Mouse (Mus musculus): ENCODE results near the gene Cdk19.
"Not testable (repeated sequence)": the region's sequence is repeated elsewhere in the genome, so short reads cannot be mapped to it uniquely, and the experiment has no call there.

Gene Cdk19

DNA sequence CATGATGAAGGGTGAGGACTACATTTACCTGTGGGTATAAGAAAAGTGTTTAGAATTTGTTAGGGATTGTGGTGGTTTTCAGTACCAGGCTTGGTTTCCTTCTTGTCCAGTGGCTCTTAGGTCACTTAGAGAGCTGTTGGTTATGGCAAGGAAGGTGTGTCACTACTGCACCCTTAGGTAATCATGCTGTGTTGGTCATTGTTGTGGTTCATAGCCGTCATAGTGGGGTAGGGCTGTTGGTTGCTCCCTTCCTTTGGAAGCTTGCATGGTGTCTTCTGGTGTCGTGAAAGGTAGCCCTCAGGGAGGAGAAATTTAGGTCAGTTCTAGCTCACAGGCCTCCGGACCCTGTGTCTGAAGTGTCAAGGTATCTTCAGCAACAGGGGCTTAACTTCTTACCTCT is 46.0 kb downstream of the Cdk19 start:
- DNase-seq (ENCODE audit: low spot score in 2 of 2): no peak

DNA sequence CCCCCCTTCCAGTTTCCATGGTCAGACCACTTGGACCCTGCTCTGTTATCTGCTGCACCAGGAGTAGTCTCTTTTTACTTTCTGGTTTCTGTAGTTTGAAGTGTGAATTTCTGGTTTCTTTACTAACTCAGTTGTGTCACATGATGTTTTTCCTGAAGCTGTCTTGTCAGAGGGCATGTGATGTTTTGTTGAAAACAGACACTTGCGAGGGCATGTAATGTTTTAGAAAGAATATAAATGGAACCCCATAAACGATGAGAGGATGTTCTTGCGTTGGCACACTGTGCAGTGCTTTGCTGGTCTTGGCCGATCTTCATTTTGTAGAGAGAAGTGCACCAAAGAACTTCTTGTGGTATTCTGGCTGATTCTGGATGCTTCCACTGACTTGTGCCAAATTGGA is 46.8 kb downstream of the Cdk19 start:
- DNase-seq (ENCODE audit: low spot score in 2 of 2): no peak

DNA sequence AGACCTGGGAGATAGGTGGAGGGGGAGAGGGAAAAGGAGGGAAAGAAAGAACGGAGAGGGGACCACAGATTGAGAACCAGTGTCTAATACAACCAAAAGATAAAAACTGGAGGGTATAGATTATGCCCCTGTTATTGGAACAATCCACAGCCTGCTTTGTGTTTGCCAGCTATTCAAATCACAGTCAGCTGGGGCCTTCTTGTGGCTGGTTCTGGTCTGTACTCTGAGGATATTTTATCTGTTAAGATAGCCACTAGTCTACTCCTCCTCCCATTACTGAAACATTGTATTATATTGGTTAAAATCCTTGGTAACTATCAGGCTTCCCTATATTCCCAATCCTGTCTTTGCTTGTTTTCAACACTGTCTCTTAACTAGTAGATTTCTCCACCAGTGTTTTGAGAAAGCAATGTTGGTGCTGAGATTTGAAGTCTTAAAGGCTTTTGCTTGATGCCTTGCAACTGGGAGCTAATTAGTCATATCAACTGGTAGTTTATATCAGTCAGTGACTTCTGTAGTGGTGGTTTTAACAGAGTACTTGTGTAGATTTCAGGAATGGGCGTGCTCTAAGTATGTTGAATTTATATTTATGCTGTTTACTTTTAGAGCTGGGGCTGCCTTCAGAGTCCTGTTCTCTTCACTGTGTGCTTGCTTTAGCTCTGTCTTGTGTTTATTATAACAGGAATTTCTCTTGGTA is 54.2 kb downstream of the Cdk19 start:
- DNase-seq (ENCODE audit: low spot score in 2 of 2): no peak

DNA sequence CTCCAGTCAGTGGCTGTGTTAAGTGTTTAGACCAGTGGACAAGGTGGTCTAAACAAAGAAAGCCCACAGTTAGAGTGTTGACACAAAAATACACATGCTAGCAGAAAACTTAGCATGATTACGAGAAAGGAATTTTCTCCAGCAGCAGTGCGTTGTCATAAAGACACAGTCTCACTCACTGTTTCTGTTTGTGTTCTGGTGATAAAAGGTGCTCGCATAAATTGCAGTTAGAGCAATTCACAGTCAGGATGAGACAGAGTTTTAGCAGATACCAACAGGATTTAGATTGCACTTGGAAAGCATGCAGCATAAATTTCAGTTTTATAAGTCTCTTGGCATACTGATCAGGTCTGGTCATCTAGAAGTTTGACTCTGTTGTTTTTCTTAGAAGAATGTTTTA is 59.5 kb downstream of the Cdk19 start:
- no peak for DNase-seq (ENCODE audit: low spot score in 2 of 2)

DNA sequence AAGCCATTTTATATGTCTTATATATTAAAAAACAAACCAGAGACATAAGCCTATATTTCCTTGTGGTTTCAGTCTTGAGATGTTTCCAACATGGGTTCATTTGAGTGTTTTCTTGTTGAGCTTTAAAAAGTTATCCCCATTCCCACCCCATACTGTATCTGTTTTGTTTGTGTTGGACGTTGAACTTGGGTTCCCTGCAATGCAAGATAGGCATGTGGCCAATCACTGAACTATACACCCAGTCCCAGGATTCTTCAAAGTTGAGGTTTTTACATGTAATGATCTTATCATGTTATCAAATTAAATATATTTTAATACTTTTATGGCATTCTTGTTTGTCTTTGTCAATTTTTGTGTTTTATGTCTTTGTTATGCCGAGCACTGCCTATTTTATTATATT is 60.0 kb downstream of the Cdk19 start:
- DNase-seq (ENCODE audit: low spot score in 2 of 2): no peak

DNA sequence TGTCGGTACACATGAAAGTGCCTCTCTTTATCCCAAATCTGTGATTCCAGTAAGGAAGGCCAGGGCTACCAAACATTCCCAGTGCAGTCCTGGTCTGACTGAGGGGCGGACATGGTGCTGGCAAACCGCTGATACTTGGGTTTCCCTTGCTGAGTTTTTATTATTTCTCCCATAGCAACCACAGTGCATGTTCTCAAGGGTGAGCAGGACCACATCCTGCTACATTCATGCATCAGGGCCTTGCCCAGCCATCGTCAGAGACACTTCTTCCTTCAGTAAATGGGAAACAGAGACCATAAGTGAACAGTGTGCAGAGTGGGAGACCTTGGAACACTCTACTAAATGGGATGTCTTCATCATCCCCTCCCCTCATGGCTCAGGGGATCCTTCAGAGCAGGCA is 60.9 kb downstream of the Cdk19 start:
- no peak for DNase-seq (ENCODE audit: low spot score in 2 of 2)

DNA sequence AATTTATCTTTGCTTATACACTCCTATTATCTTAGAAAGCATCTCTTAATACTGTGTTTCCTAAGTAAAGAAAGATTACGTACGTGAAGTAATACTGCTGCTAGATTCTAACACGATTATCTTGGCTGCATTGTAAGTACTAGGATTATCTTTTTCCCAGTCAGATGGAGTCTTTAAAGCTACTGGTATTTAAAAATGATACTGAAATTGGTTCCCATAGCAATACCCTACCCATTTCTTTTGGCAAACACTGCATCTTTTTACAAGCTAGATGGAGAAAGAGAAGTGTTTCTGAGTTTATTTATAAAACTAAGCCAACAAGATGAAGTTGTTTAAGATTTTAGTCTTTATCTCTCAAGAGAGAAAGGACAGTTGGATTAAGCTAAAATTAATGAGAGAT is 67.3 kb downstream of the Cdk19 start:
- no peak for DNase-seq (ENCODE audit: low spot score in 2 of 2)

DNA sequence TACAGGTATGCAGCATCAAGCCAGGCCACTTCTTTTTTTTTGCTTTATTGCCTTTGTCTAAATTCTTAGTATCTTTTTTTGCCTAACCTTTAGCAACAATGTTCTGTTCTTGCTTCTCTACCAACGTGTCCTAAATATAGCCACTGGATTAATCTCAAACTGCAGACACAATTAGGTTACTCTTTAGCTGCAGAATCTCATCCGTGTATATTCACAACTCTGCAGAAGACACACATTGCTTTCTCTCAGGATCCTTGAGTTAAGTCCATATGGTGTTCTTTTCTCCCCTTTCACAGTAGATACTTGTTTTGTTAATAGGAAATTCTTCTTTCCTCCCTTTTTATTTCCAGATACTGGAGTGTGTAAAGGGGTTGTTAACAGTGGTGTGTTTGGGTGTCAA is 70.0 kb downstream of the Cdk19 start:
- no peak for DNase-seq (ENCODE audit: low spot score in 2 of 2)

DNA sequence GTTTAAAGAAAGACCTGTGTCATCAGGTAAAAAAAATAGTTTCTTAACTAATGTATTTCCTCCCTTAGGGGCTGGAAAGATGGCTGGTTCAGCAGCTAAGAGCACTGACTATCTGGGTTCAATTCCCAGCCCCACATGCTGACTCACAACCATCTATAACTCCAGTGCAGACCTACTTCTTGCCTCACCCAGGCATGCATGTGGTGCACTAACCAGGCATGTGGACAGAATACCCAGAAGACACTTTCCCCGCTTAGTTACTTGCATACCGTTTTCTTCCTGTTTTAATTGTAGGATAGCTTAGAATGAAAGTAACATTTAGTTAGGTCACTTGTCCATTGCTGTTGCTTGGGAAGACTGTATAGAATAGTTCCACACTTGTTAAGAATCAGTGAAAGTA is 72.0 kb downstream of the Cdk19 start:
- DNase-seq (ENCODE audit: low spot score in 2 of 2): no peak

DNA sequence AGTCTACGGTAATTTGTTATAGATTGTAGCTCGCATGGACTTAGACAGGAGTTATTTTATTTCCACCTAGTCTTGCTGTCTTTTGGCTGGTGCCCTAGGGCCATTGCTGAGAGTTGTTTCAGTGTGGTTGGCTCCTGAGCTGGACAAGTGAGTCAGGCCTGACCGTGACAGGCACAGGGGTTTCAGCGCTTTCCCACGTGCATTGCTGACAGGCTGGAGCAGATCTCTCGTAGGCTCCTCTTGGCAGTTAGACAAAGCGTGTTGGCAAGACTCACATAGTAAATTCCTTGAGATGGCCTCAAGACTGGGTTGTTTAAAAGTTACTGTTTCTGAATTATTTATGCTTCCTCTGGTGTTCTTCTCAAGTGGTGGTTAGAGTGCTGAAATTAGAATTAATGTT is 77.6 kb downstream of the Cdk19 start:
- DNase-seq (ENCODE audit: low spot score in 2 of 2): peak; percentile 77 to 85

DNA sequence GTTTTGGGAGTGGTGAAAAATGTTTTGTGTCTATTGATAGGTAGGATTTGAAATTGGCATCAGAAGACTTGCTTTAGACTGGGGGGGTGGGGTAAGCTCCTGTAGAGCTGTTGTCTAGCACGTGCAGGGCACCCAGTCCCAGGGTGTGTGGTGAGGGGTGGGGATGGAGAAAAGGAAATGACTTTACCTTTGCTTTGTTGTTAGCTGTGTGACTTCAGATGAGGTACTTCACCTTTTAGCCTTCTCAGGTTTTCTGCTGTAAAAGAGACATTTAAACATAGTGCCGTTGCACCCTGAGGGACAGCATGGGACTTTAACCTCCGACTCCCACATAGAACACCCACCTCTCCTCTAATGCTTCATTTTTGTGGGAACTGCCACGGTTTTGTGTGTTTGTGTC is 80.5 kb downstream of the Cdk19 start:
- no peak for DNase-seq (ENCODE audit: low spot score in 2 of 2)

DNA sequence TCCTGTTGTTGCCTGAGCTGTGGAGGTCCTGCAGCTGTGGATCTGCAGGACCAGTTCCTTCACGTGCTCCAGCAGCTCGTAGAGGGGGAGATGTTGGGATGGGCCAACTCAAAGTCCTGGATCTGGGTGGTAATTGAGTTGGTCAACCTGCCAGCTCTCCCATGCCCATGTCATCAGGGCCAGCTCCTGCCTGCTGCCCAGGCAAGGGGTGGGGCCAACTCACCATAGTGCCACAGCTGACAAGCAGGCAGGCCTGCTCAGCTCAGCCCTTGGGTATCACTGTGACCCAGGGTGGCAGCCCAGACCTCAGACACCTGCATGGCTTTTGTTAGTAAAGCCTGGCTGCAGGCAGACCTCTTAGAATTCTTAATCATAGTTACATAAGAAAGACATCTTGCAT is 81.3 kb downstream of the Cdk19 start:
- no peak for DNase-seq (ENCODE audit: low spot score in 2 of 2)

DNA sequence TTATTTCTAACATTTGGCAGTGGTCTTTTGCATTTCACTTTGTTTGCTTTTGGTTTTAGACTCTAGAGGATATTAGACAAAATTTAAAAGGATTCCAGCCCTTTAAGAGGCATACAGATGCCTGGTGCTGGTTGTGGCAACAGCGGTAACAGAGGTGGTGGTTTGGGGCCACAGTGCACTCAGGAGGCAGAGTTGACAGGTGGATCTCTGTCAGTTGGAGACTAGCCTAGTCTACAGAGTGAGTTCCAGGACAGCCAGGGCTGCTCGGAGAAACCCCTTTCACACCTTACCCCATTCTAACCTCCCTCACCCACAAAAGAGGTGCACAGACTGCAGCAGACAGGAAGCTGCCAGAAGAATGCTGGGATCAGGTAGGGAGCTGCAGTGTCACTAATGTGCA is 82.4 kb downstream of the Cdk19 start:
- no peak for DNase-seq (ENCODE audit: low spot score in 2 of 2)

DNA sequence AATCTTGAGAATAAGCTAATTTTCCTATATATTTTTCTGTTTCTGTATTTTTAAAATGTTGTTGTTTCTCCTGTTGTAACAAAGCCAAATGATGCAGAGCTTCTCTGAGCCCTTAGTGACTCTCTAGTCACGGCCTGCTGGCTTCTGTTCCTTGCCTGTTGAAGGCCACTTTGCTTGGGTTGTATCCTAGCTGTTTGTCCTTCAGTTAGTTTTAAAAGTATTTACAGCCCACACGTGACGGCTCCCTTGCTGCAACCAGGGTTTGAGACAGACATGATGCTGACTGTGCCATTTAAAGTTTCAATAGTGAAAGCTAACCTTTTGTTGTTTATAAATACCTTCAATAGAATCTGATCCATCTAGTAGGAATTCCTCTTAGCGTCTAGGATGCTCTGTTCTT is 83.3 kb downstream of the Cdk19 start:
- DNase-seq (ENCODE audit: low spot score in 2 of 2): no peak

DNA sequence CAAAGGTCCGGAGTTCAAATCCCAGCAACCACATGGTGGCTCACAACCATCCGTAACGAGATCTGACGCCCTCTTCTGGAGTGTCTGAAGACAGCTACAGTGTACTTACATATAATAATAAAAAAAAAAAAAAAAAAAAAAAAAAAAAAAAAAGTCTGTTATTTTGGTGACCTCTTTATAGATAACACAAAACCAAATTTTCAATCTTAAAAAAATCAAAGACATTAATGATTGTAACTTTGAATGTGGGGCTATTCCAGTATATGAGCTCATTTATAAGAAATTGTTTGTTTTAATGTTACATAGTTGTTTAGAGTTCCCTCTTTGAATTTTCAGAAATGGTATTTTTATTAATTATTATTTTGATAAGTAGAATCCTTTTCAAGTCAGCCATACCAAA is 85.1 kb downstream of the Cdk19 start:
- not testable (repeated sequence) for DNase-seq (ENCODE audit: low spot score in 2 of 2)

DNA sequence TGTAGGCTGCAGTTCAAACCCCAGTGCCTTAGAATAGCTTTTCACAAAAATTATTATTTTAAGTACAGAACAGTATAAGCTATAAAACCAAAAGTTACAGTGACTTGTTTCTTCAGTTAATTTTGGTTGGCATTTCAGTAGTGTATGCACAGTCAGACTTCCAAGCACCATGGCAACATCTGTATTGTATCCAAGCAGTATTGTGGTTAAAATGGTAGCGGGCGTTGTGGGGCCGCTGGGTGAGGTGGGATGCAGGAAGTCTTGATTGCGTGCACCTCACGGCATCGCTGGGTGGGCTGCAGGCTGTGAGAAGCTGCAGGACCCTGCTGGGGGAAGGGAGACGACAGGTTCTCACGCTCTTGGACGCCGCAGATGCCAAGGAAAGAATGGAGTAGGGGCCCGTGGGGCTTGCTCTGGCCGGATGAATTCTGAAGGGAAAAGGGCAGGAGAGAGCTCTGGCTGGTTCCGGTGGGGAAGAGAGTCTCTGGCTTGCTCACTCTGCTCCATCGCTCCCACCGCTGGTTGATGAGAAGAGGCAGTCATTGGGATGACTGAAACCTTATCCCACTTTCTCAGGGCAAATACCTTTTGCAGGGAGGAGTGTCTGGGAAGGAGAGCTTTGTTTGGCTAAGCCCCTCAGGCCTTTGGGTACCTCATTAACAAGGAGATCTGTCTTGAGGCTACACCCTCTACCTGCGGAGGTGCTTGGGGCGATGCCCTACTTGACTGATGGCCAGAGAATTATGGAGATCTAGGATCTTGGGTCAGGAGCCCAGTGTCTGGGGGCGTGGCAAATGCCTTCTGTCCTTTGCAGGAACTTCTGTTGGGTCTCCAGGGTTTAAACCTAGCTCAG is 86.1 kb downstream of the Cdk19 start:
- DNase-seq (ENCODE audit: low spot score in 2 of 2): no peak

DNA sequence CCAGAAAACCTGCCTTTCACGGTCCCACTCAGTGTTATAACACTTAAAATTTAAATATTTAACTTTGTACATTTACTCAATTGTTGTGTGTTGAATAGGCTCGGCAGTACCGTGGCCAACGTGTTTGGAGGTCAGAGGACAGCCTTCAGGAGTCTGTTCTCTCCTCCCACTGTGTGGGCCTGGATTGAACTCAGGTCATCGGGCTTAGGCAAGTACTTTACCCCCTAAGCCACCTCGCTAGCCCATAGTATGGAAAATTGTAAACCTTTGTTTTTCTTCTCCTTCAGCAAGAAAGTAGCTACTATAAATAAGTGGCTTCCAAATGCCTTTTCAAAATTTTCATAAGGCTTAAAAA is 86.7 kb downstream of the Cdk19 start:
- DNase-seq (ENCODE audit: low spot score in 2 of 2): no peak

DNA sequence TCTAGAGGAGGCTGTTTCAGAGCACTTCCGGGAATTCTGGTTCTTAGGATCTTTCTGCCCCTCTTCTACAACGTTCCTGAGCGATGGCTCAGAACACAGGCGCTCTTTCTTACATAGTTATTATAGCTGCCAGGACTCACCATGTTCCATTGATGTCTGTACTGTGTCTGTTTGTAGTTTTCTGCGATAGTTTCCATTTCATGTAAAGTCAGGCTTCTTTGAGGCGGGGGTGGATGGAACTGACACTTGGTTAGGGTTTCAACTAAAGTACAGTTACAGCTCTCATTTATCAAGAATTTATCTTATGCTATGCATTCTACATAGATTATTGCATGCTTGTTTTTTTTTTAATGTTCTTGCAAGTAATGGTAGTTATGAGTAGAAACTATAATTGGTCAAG is 89.3 kb downstream of the Cdk19 start:
- no peak for DNase-seq (ENCODE audit: low spot score in 2 of 2)

DNA sequence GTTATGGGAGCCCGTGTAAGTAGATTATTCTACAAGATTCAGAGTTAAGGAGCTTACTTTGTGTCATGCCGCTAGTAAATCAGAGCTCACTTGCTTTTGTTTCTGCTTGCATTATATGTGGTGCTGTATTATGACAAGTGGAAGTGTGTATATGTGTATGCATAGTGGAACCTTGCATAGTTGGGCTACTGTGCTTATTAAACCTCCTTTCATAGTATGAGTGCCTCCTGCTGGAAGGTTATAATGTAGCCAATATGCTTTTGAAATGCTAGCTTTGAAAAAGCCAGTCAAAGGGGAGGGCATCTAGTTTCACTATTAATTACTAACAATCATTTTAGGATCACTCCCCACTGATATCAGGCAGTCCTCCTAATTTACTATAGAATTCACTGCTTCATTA is 89.7 kb downstream of the Cdk19 start:
- no peak for DNase-seq (ENCODE audit: low spot score in 2 of 2)

DNA sequence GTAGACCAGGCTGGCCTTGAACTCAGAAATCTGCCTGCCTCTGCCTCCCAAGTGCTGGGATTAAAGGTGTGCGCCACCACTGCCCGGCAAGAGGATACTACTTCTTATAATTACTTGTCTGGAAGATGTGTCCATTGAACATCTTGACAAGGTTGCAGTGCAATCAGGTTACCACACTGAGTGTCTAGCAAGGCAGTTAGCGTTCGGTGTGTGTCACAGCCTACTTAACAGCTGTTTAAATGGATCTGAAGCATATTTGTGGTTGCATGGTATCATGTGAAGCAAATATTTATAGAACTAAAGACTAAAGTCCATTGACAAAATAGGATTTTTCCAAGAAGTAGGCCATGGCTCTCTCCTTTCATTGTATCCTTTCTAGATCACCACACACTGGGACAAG is 90.8 kb downstream of the Cdk19 start:
- DNase-seq (ENCODE audit: low spot score in 2 of 2): no peak

DNA sequence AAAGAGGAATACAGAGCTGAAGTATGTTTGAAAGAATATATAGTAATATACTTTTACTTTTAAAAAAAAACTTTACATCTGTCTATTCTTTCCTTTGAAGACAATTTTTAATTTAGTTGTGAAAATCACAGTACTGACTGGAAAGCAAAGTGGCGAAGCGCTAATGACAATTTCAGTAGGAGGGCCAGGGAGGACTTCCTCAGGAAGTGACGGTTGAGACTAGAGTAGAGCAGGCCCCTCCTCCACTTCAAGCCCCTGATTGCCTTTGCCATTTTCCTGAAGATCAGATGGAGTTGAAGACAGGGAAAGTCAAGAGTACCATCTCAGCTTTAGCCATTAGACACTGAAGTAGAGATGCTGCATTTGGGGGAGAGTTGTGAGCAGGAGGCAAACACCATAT is 92.6 kb downstream of the Cdk19 start:
- no peak for DNase-seq (ENCODE audit: low spot score in 2 of 2)

DNA sequence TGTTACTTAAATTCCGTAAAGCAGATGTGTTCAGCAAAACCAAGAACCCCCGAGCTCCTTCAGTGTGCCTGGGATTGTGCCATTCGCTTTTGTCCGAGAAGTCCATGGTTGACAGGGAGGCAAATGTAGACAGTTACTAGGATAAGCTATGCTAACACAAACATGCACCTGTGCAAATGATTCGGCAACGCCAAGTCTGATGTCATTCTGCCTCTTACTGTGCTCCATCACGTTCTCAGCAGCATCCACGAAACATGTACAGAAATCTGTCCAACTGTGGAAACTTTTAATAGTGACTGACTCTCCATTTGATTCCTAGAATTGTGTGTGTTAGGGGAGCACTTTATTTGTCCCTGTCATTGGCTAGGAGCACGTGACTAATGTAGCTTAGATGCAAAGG is 93.0 kb downstream of the Cdk19 start:
- no peak for DNase-seq (ENCODE audit: low spot score in 2 of 2)

DNA sequence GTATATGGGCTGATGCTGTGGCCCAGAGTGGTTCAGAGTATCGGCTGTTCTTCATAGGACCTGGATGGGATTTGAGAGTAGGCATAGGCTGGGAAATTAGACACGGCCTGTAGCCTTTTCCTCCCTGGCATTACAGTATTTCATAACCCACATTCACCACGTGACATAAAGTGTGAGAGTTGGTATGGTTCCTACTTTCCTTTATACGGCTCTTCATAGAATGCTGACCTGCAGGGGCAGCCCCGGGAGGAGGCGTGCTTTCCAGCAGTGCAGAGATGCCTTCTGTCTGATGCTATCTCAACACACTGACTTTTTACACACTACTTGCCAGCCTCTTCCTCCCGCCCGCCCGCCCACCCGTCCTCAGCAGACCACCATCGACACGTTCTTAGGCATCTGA is 96.0 kb downstream of the Cdk19 start:
- DNase-seq (ENCODE audit: low spot score in 2 of 2): no peak

DNA sequence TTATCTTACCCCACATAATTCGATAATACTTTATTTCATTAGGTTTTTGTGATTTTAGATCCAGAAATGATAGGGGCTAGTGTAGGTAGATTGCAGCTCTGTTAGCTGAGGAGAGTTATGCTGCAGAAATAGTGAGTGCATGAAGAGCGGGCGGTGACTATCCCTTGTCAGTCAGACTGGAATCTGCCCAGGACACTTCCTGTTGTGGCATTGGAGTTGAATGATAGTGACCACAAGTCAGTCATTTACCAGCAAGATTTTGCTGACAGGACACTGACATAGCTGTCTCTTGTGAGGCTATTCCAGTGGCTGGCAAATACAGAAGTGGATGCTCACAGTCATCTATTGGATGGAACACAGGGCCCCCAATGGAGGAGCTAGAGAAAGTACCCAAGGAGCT is 97.8 kb downstream of the Cdk19 start:
- no peak for DNase-seq (ENCODE audit: low spot score in 2 of 2)
